Mouse (Mus musculus) left cerebral cortex, postnatal 14 days (tissue): ENCODE results near the gene Spata3. TPM values are rescaled to one million over a fixed set of nuclear protein-coding genes. Genes with fewer than 3 reads are reported as not detected.

Source experiments
- DNase-seq, 2 experiments: peaks; one replicate each; pipeline ENCODE4 v3.0.0; 2021 to 2022; ENCODE audit warnings: low spot score in 2 of 2, mixed read lengths in 1 of 2
- intact Hi-C: fragments of 180-260 bp; cut with DNase I; formaldehyde crosslinking; loops from one replicate; pipeline ENCODE4 v1.15.1; 2025
- total RNA-seq, 2 experiments: library from RNA; stranded (reverse); gene quantifications; 2 replicates each; pipeline ENCODE4 v1.2.3; 2021

Gene Spata3
- total RNA-seq, 2 experiments from 2014 or later: 0.46 to 0.47 TPM

DNA sequence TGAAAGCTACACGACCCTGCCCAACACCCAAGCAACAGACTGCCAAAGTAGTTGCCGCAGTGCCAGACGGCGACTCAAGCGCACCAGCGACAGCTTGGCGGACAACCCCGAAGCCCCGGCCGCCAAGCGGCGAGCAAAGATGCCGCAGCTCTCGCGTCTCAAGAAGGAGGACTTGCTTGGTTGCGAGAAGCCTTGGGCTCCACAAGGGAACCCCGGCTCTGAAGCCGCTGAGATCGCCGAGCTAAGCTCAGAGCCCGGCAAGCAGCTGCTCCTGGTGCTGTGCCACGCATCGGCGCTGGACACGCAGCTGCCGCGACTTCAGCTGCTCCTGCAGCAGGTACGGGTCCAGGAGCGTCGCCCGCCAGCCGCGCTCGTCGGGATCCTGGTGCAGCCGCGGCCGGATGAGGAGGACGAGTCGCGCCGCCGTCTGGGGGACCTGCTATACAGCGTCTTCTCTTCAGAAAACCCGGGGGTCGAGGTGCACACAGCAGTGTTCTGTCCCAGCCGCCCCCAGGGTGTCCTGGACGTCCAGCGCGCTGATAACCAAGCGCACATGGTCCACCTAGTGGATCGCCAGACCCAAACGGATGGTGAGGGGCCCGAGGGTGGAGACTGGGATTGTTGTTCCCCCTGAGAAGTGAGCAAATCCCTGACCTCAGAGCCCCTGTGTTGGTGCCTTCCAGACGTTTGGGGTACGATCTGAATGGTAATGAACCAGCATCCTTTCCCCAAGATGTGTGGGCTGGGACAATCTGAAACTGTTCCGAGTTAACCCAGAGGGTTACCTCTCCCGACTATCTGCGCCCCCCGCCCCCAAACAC, 1.8 kb downstream of the Spata3 start:
- DNase-seq: peak; percentile 72 to 77
- intact Hi-C loops: no loop called here

GRCm38 (mm10) chr1:86021365-86021989, 4.9 kb downstream of the Spata3 start:
- peak; percentile 26 to 71 for DNase-seq
- intact Hi-C loops: no loop called here

DNA sequence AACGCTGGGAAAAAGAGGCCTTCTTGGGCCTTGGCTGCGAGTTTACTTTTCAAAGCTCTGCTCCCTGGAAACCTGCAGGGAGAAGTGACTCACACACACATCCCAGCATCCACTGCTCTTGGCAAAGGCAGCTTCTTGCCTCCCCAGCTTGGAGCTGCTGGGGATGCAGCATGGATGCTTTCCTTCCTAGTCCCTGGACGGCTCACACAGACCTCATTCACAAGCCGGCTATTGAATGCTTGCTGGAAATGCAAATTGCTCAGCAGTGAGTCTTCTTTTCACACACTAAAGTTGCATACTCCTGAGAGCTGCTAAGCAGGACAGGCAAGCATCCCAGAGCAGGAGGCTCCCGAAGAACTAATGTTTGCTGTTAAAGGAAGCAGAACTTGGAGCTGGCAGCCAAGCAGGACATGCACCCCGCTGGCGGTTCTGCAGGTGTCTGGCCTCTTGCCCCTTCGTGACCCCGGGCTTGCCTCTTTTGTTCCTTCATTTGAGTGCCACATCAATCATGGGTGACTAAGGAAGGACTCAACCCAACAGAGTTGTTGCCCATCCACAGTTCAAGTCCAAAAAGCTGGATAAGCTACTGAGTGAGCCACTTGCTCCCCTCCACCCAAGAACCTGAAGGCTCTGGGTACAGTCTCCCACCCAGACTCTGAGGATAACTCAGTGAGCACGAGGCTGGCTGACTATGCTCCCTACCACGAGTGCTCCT, 15.8 kb downstream of the Spata3 start:
- peak; percentile 67 to 79 for DNase-seq
- intact Hi-C loops: no loop called here

GRCm38 (mm10) chr1:86038191-86038951, 21.8 kb downstream of the Spata3 start:
- intact Hi-C loops: no loop called here

GRCm38 (mm10) chr1:86040131-86040530, 23.5 kb downstream of the Spata3 start:
- no peak for DNase-seq
- intact Hi-C loops: no loop called here

More at GRCm38 (mm10) chr1:86038191-86038951, 21.8 kb downstream of the Spata3 start:
- DNase-seq: no peak

DNA sequence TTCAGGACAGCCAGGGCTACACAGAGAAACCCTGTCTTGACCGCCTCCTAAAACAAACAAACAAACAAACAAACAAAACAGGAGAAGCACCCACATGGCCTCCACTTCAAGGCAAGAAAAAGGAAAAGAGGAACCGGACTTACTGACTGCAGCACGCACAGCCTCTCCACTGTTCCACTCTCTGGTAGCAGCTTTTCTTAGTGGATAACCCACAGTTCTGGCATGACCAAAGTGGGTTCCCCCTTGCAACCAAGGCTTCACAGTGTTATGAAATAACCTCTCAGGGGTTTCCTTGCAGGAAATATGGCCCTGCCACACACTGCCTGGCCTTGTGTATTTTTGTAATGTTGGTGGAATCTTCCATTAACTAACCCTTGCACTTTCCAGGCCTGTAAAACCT, 24.2 kb downstream of the Spata3 start:
- intact Hi-C loops: no loop called here
- no peak for DNase-seq

DNA sequence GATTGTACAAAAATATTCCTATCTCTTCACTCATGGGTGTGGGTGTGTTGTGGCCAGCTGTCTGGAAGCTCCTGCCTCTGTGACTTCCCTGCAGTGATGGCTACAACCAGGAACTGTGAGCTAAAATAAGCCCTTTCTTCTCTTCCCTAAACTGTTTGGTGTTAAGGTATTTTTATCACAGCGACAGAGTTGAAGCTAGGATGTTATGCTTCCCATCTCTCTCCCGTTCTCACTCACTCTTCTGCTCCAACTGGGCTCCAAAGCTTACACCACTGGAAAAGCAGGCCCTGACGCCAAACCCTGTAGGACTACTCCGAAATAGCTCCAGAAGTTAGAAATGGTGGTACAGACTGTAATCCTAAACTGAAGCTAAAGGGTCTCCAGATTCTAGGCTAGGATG, 28.4 kb downstream of the Spata3 start:
- DNase-seq: peak in 1 of 2 experiments; percentile 23
- intact Hi-C loops: no loop called here

GRCm38 (mm10) chr1:86045848-86046805, 29.5 kb downstream of the Spata3 start, which contains the start of gene 2810459M11Rik:
Gene 2810459M11Rik (plus strand): TSS chr1:86045863.
- intact Hi-C loops: no loop called here
- peak in 1 of 2 experiments; percentile 25 for DNase-seq

DNA sequence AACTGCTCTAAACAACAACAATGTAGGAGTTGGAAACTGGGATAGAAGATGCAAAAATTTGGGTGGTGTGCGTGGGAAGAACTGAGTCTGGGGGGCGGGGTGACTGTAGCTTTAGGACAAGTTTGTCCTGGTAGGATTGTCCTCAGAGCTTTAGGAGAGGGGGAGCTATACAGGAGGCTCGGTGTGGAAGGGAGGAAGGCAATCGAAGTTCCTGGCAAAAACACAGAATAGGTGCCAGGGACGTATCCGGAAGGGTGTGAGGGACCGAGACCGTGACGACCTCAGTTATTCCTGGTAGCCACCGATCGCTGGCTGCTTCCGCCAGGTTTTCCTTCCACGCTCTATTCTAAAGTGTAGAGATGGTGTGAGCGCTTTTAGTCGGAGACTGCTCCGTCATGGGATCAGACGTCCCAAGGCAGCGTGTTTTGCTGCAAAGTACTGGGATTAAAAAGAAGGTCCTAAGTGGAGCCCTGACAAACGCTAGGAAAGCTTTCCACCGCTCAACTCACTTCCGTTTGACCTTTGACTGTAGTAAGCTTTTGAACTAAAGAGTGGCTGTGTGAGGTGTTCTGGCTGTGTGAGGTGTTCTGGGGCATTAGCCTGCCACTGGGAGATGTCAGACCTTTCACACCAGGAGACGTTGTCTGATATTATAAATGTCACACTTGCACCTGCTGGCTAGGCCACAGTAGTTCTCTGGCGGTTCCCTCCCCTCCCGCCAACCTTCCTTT, 30.4 kb downstream of the Spata3 start:
- no peak for DNase-seq
- intact Hi-C loops: no loop called here

- intact Hi-C loops: no loop called here
- no peak for DNase-seq
Observed at GRCm38 (mm10) chr1:86048231-86048630, 31.6 kb downstream of the Spata3 start.

DNA sequence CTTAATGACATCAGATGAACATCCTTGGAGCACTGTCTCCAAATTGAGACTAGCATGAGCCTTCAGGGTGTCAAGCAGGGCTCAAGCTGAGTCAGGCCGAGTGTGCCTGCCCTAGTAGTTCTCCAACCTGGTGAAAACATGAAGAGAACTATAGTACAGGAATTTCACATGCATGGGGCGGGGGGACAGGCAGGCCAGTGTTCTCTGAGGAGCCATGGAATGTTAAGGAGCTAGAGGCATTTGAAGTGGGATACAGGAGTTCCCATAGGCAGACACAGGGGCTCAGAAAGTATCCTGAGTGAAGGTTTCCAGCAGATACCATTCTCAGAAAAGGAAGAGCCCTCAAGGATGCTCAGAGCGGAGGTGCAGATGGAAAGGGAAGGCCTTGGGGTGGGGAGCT, 32.1 kb downstream of the Spata3 start:
- no peak for DNase-seq
- intact Hi-C loops: no loop called here

DNA sequence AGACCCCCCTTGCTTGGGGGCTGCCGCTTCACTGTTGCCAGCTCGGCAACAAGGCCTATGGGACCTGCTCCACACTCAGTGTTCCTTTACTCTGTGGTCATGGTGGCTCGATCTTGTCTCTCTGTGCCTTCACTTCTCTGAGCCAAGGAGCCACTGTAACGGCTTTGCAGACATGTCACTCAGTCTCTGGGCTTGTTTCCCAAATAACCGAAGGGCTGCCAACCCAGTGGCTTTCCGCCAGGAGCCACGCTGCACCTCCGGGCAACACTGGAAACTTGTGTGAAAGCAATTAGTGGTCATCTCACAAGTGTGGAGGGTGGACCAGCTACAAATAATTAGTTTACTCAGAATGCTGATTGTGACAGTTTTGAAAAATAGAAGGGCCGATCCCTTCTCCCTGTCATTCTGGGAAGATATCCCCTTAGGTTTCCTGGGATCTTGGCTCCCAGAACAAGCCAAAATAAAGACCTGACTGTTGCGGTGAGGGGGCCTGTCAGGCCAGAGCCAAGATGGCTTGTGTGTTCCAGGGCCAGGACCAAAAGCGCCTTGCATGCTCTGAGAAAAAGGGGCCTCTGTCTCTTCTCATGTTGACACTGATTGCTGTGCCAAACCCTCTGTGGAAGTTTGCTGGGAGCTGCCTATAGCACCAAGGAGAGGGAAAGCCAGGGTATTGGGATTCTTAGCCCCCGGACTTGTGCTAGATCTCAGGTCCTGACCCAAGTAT, 36.7 kb downstream of the Spata3 start:
- intact Hi-C loops: no loop called here
- DNase-seq: peak; percentile 76 to 80

- DNase-seq: no peak
- intact Hi-C loops: no loop called here
Observed at GRCm38 (mm10) chr1:86054943-86055342, 38.3 kb downstream of the Spata3 start.

- intact Hi-C loops: no loop called here
- DNase-seq: no peak
Observed at GRCm38 (mm10) chr1:86056284-86056683, 39.7 kb downstream of the Spata3 start.

- intact Hi-C loops: no loop called here
Observed at GRCm38 (mm10) chr1:86058856-86059769, 42.5 kb downstream of the Spata3 start.

GRCm38 (mm10) chr1:86062523-86062922, 45.9 kb downstream of the Spata3 start:
- no peak for DNase-seq
- intact Hi-C loops: no loop called here

More at GRCm38 (mm10) chr1:86058856-86059769, 42.5 kb downstream of the Spata3 start:
- DNase-seq: peak; percentile 93 to 95
